In genomic region chr15:33924094-33924890, GRCm38 (mm10) we compare ENCODE assay signal across 9 mouse cellular contexts.
DNase-seq lines count a peak whose midpoint lies in the region; ATAC-seq and TF ChIP-seq lines count a peak whose summit lies in the region.
"Had no signal": no experiment of that assay in that cellular context is flagged by ENCODE, and none has a peak within 500 bp of the region (broad histone marks: within the 10 kb centered on the region; RNA-seq: fewer than 3 reads in every experiment).

No protein-coding gene starts in this region.

- no peak overlapping the region for H3K27ac ChIP-seq in midbrain, postnatal 0 days (ENCODE audit: low read depth, low read length)
- H3K27ac ChIP-seq in midbrain, embryonic 13.5 days: no peak overlapping the region
- H3K27ac ChIP-seq in hindbrain, embryonic 13.5 days: no peak overlapping the region
- H3K27ac ChIP-seq: lung, embryonic 15.5 days had no signal

- H3K36me3 ChIP-seq in midbrain, postnatal 0 days (ENCODE audit: insufficient read depth, low read length): no peaks in the 10 kb centered on the region
- H3K36me3 ChIP-seq in midbrain, embryonic 13.5 days: no peaks in the 10 kb centered on the region
- no peaks in the 10 kb centered on the region for H3K36me3 ChIP-seq in hindbrain, embryonic 13.5 days
- H3K36me3 ChIP-seq: lung, embryonic 15.5 days had no signal

- ATAC-seq in midbrain, postnatal 0 days (ENCODE audit: low FRiP score): no peak
- ATAC-seq in midbrain, embryonic 13.5 days: no peak
- ATAC-seq in hindbrain, embryonic 13.5 days (ENCODE audit: low FRiP score): no peak

- peak; percentile 53 for DNase-seq in adrenal gland, adult 2 months
- no peak for DNase-seq in adrenal gland, adult 18-20 months (ENCODE audit: low spot score in 2 of 2)
- peak; percentile 24 for DNase-seq in midbrain, postnatal 0 days (ENCODE audit: low spot score)
- peak; percentile 32 to 46 for DNase-seq in layer of hippocampus, adult 18-20 months (ENCODE audit: low spot score in 2 of 2)
- peak; percentile 74 for DNase-seq in skeletal muscle tissue, adult 2 months (ENCODE audit: low read depth, low spot score)
- DNase-seq in neural tube, embryonic 10.5 days (ENCODE audit: extremely low spot score, low spot score): no peak

- no peaks in the 10 kb centered on the region for H3K9me3 ChIP-seq in midbrain, postnatal 0 days (ENCODE audit: low read length)
- H3K9me3 ChIP-seq in midbrain, embryonic 13.5 days: no peaks in the 10 kb centered on the region
- no peaks in the 10 kb centered on the region for H3K9me3 ChIP-seq in hindbrain, embryonic 13.5 days
- H3K9me3 ChIP-seq: lung, embryonic 15.5 days had no signal

- no peak overlapping the region for H3K9ac ChIP-seq in midbrain, postnatal 0 days (replicated peaks; ENCODE audit: low read length, poor library complexity, severe bottlenecking)
- H3K9ac ChIP-seq in midbrain, embryonic 13.5 days (replicated peaks): no peak overlapping the region
- H3K9ac ChIP-seq in hindbrain, embryonic 13.5 days: no peak overlapping the region
- H3K9ac ChIP-seq: lung, embryonic 15.5 days had no signal

- no peaks in the 10 kb centered on the region for H3K27me3 ChIP-seq in midbrain, postnatal 0 days (ENCODE audit: insufficient read depth, low read length)
- H3K27me3 ChIP-seq in midbrain, embryonic 13.5 days: no peaks in the 10 kb centered on the region
- H3K27me3 ChIP-seq in hindbrain, embryonic 13.5 days: no peaks in the 10 kb centered on the region
- H3K27me3 ChIP-seq: lung, embryonic 15.5 days had no signal

- TF ChIP-seq CTCF in midbrain, postnatal 0 days (IDR thresholded peaks at IDR 0.05): no peak

- H3K4me1 ChIP-seq in midbrain, postnatal 0 days (ENCODE audit: insufficient read depth, low read length): no peaks in the 10 kb centered on the region
- no peaks in the 10 kb centered on the region for H3K4me1 ChIP-seq in midbrain, embryonic 13.5 days (replicated peaks)
- no peaks in the 10 kb centered on the region for H3K4me1 ChIP-seq in hindbrain, embryonic 13.5 days (replicated peaks)
- H3K4me1 ChIP-seq: lung, embryonic 15.5 days had no signal

- H3K4me2 ChIP-seq in midbrain, postnatal 0 days (ENCODE audit: low read depth, low read length, poor library complexity, severe bottlenecking): no peak overlapping the region
- H3K4me2 ChIP-seq in midbrain, embryonic 13.5 days (replicated peaks): no peak overlapping the region
- H3K4me2 ChIP-seq in hindbrain, embryonic 13.5 days: no peak overlapping the region
- H3K4me2 ChIP-seq: lung, embryonic 15.5 days had no signal

- no peak overlapping the region for H3K4me3 ChIP-seq in midbrain, postnatal 0 days (ENCODE audit: low read depth, low read length)
- H3K4me3 ChIP-seq in midbrain, embryonic 13.5 days (replicated peaks): no peak overlapping the region
- H3K4me3 ChIP-seq in hindbrain, embryonic 13.5 days: no peak overlapping the region
- H3K4me3 ChIP-seq: lung, embryonic 15.5 days had no signal

- 64% methylated on average over 5 of the region's 5 CpGs for WGBS in midbrain, postnatal 0 days
- WGBS in midbrain, embryonic 13.5 days: 85% methylated on average over 5 of the region's 5 CpGs
- 79% methylated on average over 5 of the region's 5 CpGs for WGBS in hindbrain, embryonic 13.5 days

Comparison
In these comparisons a context has a peak if more than half of its experiments do, and no peak if none do; other contexts are left out.
1. DNase-seq: peak in adrenal gland, adult 2 months (single experiment), midbrain, postnatal 0 days (single experiment), layer of hippocampus, adult 18-20 months (2 of 2) and skeletal muscle tissue, adult 2 months (single experiment); none in adrenal gland, adult 18-20 months (0 of 2) and neural tube, embryonic 10.5 days (single experiment).